Mouse (Mus musculus): Measurements from ENCODE around the gene Ifitm2. TPM values are rescaled to one million over a fixed set of nuclear protein-coding genes. Genes with fewer than 3 reads are reported as not detected.
A peak's percentile ranks its signal among the peaks of the same experiment; 100 is the strongest.

The Ifitm2 gene
- polyA plus RNA-seq, 1 experiment from 2014 or later: 459 TPM

GRCm38 (mm10) chr7:140920418-140921029 lies 35.3 kb downstream of the Ifitm2 start, which contains the start of gene Nlrp6:
Gene Nlrp6 (plus strand): TSS chr7:140920902.
- no peaks in the 10 kb centered on the region for H3K36me3 ChIP-seq
- WGBS: 64% methylated on average over 8 of the region's 8 CpGs
- peaks cover 14% of the 10 kb centered on the region for H3K4me1 ChIP-seq (replicated peaks)
- no peak for ATAC-seq (replicated peaks; ENCODE audit: insufficient number of reproducible peaks, insufficient read depth, low FRiP score, low read depth)
- no peak within 1 kb of the TSS for H3K4me2 ChIP-seq
- H3K4me3 ChIP-seq: no peak within 1 kb of the TSS; the same call in 1 of the 2 replicates
- H3K9ac ChIP-seq: no peak within 1 kb of the TSS
- peaks cover 76% of the 10 kb centered on the region for H3K27me3 ChIP-seq
- no peak within 1 kb of the TSS for H3K27ac ChIP-seq
- no peaks in the 10 kb centered on the region for H3K9me3 ChIP-seq (replicated peaks)

- Histone ChIP-seq H3K4me3 (no peak overlapping the region), H3K4me2 (no peak overlapping the region), H3K36me3 (no peaks in the 10 kb centered on the region), H3K27ac (no peak overlapping the region), H3K9me3 (replicated peaks) (no peaks in the 10 kb centered on the region), H3K4me1 (replicated peaks) (peaks cover 14% of the 10 kb centered on the region), H3K9ac (no peak overlapping the region), H3K27me3 (peaks cover 71% of the 10 kb centered on the region)
- 43% methylated on average over 4 of the region's 4 CpGs for WGBS
- ATAC-seq (replicated peaks; ENCODE audit: insufficient number of reproducible peaks, insufficient read depth, low FRiP score, low read depth): no peak
Measured at GRCm38 (mm10) chr7:140919911-140920310, 35.9 kb downstream of the Ifitm2 start.

- Histone ChIP-seq H3K4me2 (no peak overlapping the region), H3K9ac (no peak overlapping the region), H3K27ac (no peak overlapping the region), H3K4me1 (replicated peaks) (no peaks in the 10 kb centered on the region), H3K36me3 (no peaks in the 10 kb centered on the region), H3K27me3 (peaks cover 13% of the 10 kb centered on the region), H3K4me3 (no peak overlapping the region), H3K9me3 (replicated peaks) (no peaks in the 10 kb centered on the region)
- ATAC-seq (replicated peaks; ENCODE audit: insufficient number of reproducible peaks, insufficient read depth, low FRiP score, low read depth): no peak
- 72% methylated on average over 8 of the region's 8 CpGs for WGBS
Measured at GRCm38 (mm10) chr7:140914031-140914690, 41.6 kb downstream of the Ifitm2 start.

GRCm38 (mm10) chr7:140912846-140913482 lies 42.8 kb downstream of the Ifitm2 start:
- Histone ChIP-seq H3K27ac (no peak overlapping the region), H3K4me2 (no peak overlapping the region), H3K9me3 (replicated peaks) (no peaks in the 10 kb centered on the region), H3K36me3 (no peaks in the 10 kb centered on the region), H3K4me3 (no peak overlapping the region), H3K27me3 (peaks cover 7% of the 10 kb centered on the region), H3K4me1 (replicated peaks) (peaks cover 4% of the 10 kb centered on the region; the same call in 1 of the 2 replicates), H3K9ac (no peak overlapping the region)
- 73% methylated on average over 5 of the region's 5 CpGs for WGBS
- no peak for ATAC-seq (replicated peaks; ENCODE audit: insufficient number of reproducible peaks, insufficient read depth, low FRiP score, low read depth)

GRCm38 (mm10) chr7:140912293-140912692 lies 43.5 kb downstream of the Ifitm2 start:
- peaks cover 4% of the 10 kb centered on the region; the same call in 1 of the 2 replicates for H3K4me1 ChIP-seq (replicated peaks)
- ATAC-seq (replicated peaks; ENCODE audit: insufficient number of reproducible peaks, insufficient read depth, low FRiP score, low read depth): no peak
- peaks cover 1% of the 10 kb centered on the region; the same call in 1 of the 2 replicates for H3K27me3 ChIP-seq
- H3K9me3 ChIP-seq (replicated peaks): no peaks in the 10 kb centered on the region
- H3K9ac ChIP-seq: no peak overlapping the region
- no peak overlapping the region for H3K4me2 ChIP-seq
- no peak overlapping the region for H3K4me3 ChIP-seq
- WGBS: 54% methylated on average over 3 of the region's 3 CpGs
- no peak overlapping the region for H3K27ac ChIP-seq
- no peaks in the 10 kb centered on the region for H3K36me3 ChIP-seq

GRCm38 (mm10) chr7:140908634-140909107 lies 47.1 kb downstream of the Ifitm2 start:
- H3K4me1 ChIP-seq (replicated peaks): peaks cover 4% of the 10 kb centered on the region; the same call in 1 of the 2 replicates
- H3K27ac ChIP-seq: peak overlapping the region; percentile 45
- WGBS: under 1% methylated on average over 19 of the region's 19 CpGs
- H3K36me3 ChIP-seq: no peaks in the 10 kb centered on the region
- no peaks in the 10 kb centered on the region for H3K27me3 ChIP-seq
- ATAC-seq (replicated peaks; ENCODE audit: insufficient number of reproducible peaks, insufficient read depth, low FRiP score, low read depth): peak; percentile 72
- peak overlapping the region; percentile 53 for H3K4me3 ChIP-seq
- H3K9me3 ChIP-seq (replicated peaks): no peaks in the 10 kb centered on the region
- H3K9ac ChIP-seq: peak overlapping the region; percentile 54
- H3K4me2 ChIP-seq: peak overlapping the region; percentile 89

- Histone ChIP-seq H3K27me3 (no peaks in the 10 kb centered on the region), H3K27ac (no peak overlapping the region), H3K4me1 (replicated peaks) (peaks cover 4% of the 10 kb centered on the region; the same call in 1 of the 2 replicates), H3K9me3 (replicated peaks) (no peaks in the 10 kb centered on the region), H3K36me3 (no peaks in the 10 kb centered on the region), H3K9ac (no peak overlapping the region), H3K4me3 (no peak overlapping the region), H3K4me2 (peak overlapping the region; percentile 89; the same call in 1 of the 2 replicates)
- ATAC-seq (replicated peaks; ENCODE audit: insufficient number of reproducible peaks, insufficient read depth, low FRiP score, low read depth): no peak
- WGBS: 52% methylated on average over 7 of the region's 7 CpGs
Measured at GRCm38 (mm10) chr7:140908181-140908580, 47.6 kb downstream of the Ifitm2 start.

- H3K9me3 ChIP-seq (replicated peaks): no peaks in the 10 kb centered on the region
- no peak overlapping the region for H3K4me3 ChIP-seq
- 81% methylated on average over 7 of the region's 7 CpGs for WGBS
- no peaks in the 10 kb centered on the region for H3K27me3 ChIP-seq
- ATAC-seq (replicated peaks; ENCODE audit: insufficient number of reproducible peaks, insufficient read depth, low FRiP score, low read depth): no peak
- H3K9ac ChIP-seq: no peak overlapping the region
- H3K4me1 ChIP-seq (replicated peaks): peaks cover 4% of the 10 kb centered on the region; the same call in 1 of the 2 replicates
- H3K36me3 ChIP-seq: no peaks in the 10 kb centered on the region
- H3K27ac ChIP-seq: no peak overlapping the region
- H3K4me2 ChIP-seq: no peak overlapping the region
Measured at GRCm38 (mm10) chr7:140907697-140908096, 48.1 kb downstream of the Ifitm2 start.

GRCm38 (mm10) chr7:140907131-140907530 lies 48.7 kb downstream of the Ifitm2 start:
- whole genome bisulfite sequencing: 68% methylated on average over 13 of the region's 13 CpGs
- peaks cover 4% of the 10 kb centered on the region; the same call in 1 of the 2 replicates for H3K4me1 ChIP-seq (replicated peaks)
- H3K4me3 ChIP-seq: no peak overlapping the region
- no peak overlapping the region for H3K27ac ChIP-seq
- ATAC-seq (replicated peaks; ENCODE audit: insufficient number of reproducible peaks, insufficient read depth, low FRiP score, low read depth): no peak
- H3K36me3 ChIP-seq: no peaks in the 10 kb centered on the region
- no peaks in the 10 kb centered on the region for H3K9me3 ChIP-seq (replicated peaks)
- H3K9ac ChIP-seq: no peak overlapping the region
- no peaks in the 10 kb centered on the region for H3K27me3 ChIP-seq
- H3K4me2 ChIP-seq: no peak overlapping the region

GRCm38 (mm10) chr7:140905642-140906081 lies 50.1 kb downstream of the Ifitm2 start:
- no peak overlapping the region for H3K4me2 ChIP-seq
- H3K9ac ChIP-seq: no peak overlapping the region
- WGBS: 49% methylated on average over 2 of the region's 2 CpGs
- H3K4me3 ChIP-seq: no peak overlapping the region
- no peaks in the 10 kb centered on the region for H3K9me3 ChIP-seq (replicated peaks)
- no peaks in the 10 kb centered on the region for H3K27me3 ChIP-seq
- H3K4me1 ChIP-seq (replicated peaks): peaks cover 13% of the 10 kb centered on the region
- H3K36me3 ChIP-seq: no peaks in the 10 kb centered on the region
- ATAC-seq (replicated peaks; ENCODE audit: insufficient number of reproducible peaks, insufficient read depth, low FRiP score, low read depth): no peak
- H3K27ac ChIP-seq: no peak overlapping the region
